Mouse (Mus musculus): Measurements from ENCODE around the gene Dao. TPM values are rescaled to one million over a fixed set of nuclear protein-coding genes. Genes with fewer than 3 reads are reported as not detected.
A peak's percentile ranks its signal among the peaks of the same experiment; 100 is the strongest.

The Dao gene
- polyA plus RNA-seq, 1 experiment from 2014 or later, result 0.18 TPM

DNA sequence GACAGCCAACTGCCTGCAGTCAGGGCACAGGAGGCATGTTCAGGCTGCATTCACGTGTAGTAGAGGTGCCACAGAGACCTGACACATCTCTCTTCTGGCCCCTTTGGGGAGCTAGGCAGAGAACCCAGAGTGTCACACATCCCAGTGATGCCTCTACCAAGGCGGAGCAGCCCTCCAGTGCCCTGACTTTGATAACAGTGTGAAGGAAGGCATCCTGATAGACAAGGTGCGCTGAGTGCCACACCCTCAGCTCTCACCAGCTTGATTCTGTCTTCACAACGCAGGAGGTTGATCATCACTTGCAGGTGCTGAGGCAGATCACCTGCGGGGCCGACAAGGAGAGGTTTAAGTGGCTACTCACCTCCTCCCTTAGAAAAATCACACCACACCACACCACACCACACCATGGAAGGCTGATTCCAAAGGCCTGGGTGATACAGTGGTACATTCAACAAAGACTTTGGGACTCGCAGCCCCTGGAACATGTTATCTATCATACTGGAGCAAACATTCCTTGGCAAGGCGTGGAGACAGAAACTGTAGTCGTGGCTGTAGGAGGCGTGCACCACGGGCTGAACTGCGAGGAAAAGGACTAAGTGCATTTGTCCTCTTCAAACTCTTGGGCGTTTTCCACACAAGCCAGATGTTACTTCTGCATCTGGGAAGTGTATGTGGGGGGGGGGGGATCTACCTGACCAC is 36.9 kb upstream of the Dao start:
- no peaks in the 10 kb centered on the region for H3K27me3 ChIP-seq
- in situ Hi-C loops (cut with MboI; ENCODE audit: low pct_unique_long_range_greater_than_20kb), result no loop called here
- POLR2A ChIA-PET, result no interaction called here
- CTCF ChIA-PET, result interaction anchor here (1.7 kb wide), 2 partner anchors 11 to 19 kb away, joined by 3 to 5 read pairs; no protein-coding TSS in a partner anchor
- ATAC-seq (no peak), DNase-seq (ENCODE audit: low read depth, low spot score) (no peak)
- no peak for TF ChIP-seq CTCF (IDR thresholded peaks at IDR 0.05)

DNA sequence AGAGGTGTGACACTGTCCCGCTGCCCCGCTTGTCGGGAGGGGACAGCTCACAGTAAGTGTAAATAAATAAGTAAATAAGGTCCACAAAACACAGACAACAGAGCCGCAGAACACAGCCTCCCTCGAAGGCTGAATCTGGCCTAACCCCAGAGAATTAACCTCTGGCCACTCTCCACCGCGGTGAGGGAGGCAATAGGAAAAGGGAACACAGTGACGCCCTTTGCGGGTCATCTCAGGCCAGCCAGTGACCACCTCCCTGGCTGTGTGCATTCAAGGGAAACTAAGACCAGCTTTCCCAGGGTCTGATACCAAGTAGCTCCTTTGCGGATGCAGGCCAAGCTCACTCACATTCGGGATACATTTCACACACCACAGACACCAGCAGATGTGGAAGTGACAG is 35.1 kb upstream of the Dao start:
- TF ChIP-seq CTCF (IDR thresholded peaks at IDR 0.05), result no peak
- ATAC-seq (no peak), DNase-seq (ENCODE audit: low read depth, low spot score) (no peak)
- ChIA-PET POLR2A (interaction anchor here (0.6 kb wide), 1 partner anchor 57 kb away, joined by 3 read pairs; no protein-coding TSS in a partner anchor), CTCF (interaction anchor here (1.1 kb wide), 2 partner anchors 14 to 79 kb away, joined by 4 read pairs; no protein-coding TSS in a partner anchor)
- in situ Hi-C loops (cut with MboI; ENCODE audit: low pct_unique_long_range_greater_than_20kb), result no loop called here
- no peaks in the 10 kb centered on the region for H3K27me3 ChIP-seq

DNA sequence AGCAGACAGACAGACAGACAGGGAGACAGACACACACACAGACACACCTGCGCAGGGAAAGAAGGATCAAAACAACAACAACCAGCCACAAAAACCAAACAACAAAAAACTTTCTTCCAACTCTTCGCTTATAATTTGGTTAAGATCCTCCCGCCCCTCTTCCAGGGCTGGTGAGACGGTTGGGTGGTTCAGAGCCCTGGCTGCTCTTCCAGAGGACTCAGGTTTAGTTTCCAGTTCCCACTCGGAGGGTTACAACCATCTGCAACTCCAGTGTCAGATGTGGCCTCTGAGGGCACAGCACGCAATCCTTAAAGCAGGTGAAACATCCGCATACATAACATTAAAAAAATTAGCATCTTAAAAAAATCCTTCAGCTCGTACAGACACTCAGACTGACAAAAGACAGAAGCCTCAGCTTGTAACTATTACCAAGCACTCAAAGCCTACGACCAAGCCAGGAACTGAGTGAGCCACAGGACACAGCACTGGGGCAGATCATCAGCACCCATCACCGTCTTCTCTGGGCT is 32.0 kb upstream of the Dao start:
- in situ Hi-C loops (cut with MboI; ENCODE audit: low pct_unique_long_range_greater_than_20kb), result no loop called here
- ATAC-seq, result no peak
- no peak for TF ChIP-seq CTCF (IDR thresholded peaks at IDR 0.05)
- ChIA-PET POLR2A (interaction anchor here (0.6 kb wide), 1 partner anchor 148 kb away, joined by 6 read pairs; no protein-coding TSS in a partner anchor), CTCF (interaction anchor here (0.7 to 1.3 kb wide), 4 partner anchors 9 to 156 kb away, joined by 3 to 5 read pairs (median 4); no protein-coding TSS in a partner anchor)
- DNase-seq (ENCODE audit: low read depth, low spot score), result no peak
- H3K27me3 ChIP-seq, result no peaks in the 10 kb centered on the region

DNA sequence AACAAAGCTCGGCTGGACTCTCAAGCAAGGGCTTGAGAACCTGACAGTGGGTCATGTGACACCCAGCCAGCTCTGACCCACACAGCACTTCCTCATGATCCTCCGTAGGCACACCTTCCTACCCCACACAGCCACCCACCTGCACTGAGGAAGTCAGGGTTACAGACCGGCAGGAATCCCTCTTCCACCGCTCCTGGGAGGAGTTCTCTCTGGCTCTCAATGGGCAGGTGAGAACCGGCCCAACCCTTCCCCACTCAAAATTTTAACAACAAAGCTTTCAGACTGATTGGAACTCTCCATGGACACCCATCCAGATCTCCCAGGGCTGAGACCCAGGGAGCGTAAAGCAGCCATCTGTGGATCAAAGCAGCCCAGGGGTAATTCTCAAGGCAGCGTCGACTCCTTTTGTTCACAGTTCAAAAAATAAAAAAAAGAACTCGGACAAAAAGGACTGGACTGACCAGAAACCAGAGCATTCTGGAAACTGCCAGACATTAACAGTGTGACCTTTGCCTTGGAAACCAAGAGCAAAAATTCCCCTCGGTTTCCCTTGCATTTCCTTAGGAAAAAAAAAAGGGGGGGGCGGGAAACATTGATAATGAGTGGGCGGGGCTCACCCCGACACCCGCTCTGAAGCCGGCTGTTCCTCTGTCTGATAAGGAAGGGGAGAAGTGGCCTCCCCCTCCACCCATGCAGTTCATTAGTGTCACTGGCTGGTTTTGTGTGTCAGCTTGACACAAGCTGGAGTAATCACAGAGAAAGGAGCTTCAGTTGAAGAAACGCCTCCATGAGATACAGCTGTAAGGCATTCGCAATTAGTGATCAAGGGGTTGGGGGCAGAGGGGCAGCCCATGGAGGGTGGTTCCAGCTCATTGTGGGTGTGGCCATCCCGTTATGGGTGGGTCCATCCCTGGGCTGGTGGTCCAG is 30.7 kb upstream of the Dao start:
- ATAC-seq, result no peak
- no peak for DNase-seq (ENCODE audit: low read depth, low spot score)
- H3K27me3 ChIP-seq, result no peaks in the 10 kb centered on the region
- POLR2A ChIA-PET, result interaction anchor here (0.5 kb wide), 1 partner anchor 1167 kb away, joined by 3 read pairs; no protein-coding TSS in a partner anchor
- in situ Hi-C loops (cut with MboI; ENCODE audit: low pct_unique_long_range_greater_than_20kb), result no loop called here
- CTCF ChIA-PET, result interaction anchor here (0.9 to 1.4 kb wide), 3 partner anchors 14 to 18 kb away, joined by 4 to 5 read pairs (median 5); no protein-coding TSS in a partner anchor
- no peak for TF ChIP-seq CTCF (IDR thresholded peaks at IDR 0.05)

DNA sequence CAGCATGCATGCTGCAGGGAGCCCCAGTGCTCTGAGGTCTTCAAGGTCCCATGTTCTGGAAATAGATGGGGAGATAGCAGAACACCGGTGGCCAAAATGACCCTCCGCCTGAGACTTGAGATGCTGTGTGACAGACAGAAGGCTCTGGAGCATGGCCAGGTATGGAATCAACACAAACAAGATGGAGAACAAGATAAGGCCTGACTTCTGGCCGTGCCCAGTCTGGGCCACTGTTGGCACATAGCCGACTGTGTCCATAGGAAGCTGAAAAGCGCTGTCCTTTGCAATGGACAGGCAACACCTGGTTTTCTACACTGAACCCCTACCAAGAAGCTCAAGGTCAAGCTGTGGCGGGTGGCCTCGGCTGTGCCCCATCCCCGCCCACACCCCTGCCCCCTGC is 29.7 kb upstream of the Dao start:
- no peak for ATAC-seq

DNA sequence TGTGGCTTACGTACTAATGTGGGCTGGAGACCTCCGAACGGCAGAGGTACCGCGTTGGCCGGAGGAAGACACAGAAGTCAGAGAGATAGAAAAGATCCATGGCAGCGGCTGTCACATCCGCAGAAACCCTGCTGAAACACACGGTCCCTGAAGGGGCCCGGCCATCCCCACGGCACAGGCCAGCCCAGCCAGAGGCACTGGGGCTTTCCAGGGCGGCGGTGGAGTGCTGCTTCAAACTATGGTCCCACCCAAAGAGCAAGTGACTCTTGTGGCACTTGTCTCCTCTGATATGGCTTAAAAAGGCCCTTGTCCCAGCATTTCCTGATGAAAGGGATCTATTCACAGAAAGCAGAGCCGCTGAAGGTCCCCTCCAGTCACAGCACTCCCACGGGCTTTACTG is 28.9 kb upstream of the Dao start:
- ChIA-PET POLR2A (interaction anchor here (1.1 kb wide), 1 partner anchor 16 kb away, joined by 3 read pairs; no protein-coding TSS in a partner anchor), CTCF (interaction anchor here (1.0 kb wide), 1 partner anchor 13 kb away, joined by 3 read pairs; no protein-coding TSS in a partner anchor)
- no peak for ATAC-seq
- no peak for DNase-seq (ENCODE audit: low read depth, low spot score)
- H3K27me3 ChIP-seq, result no peaks in the 10 kb centered on the region
- TF ChIP-seq CTCF (IDR thresholded peaks at IDR 0.05), result no peak
- in situ Hi-C loops (cut with MboI; ENCODE audit: low pct_unique_long_range_greater_than_20kb), result no loop called here

More for the DNA sequence above, 29.7 kb upstream of the Dao start:
- ChIA-PET CTCF (interaction anchor here (1.4 kb wide), 1 partner anchor 13 kb away, joined by 5 read pairs; no protein-coding TSS in a partner anchor), POLR2A (no interaction called here)
- H3K27me3 ChIP-seq, result no peaks in the 10 kb centered on the region
- no peak for TF ChIP-seq CTCF (IDR thresholded peaks at IDR 0.05)
- in situ Hi-C loops (cut with MboI; ENCODE audit: low pct_unique_long_range_greater_than_20kb), result no loop called here
- DNase-seq (ENCODE audit: low read depth, low spot score), result no peak

DNA sequence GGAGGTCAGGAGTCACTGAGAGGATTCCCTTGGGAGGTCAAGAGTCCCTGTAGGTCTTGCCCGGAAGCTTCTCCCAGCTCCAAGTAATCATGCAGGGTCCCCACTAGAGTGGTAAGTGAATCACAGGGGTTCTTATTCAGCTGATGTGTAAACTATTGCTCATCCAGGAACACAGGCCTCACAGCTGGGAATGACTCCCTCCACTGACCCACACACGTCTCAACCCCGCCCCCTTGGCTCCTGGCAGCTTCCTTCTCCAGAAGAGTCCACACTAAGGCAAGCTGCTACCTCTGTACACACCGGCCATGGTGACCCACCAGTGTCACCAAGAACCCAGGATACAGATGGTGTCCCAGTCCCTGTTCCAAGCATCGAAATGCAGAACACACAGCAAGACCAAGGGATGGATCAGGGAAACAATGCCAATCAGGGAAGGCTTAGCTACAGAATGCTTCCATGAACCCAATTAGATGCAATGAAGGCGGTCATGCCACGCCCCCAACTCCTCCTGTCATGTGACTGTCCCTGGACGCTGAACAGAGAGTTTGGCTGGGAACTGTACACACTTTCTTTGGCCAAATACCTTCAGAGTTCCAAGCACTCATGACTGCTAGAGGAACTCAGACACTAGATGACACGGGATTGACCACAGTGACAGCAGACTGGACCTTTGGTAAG is 27.8 kb upstream of the Dao start:
- H3K27me3 ChIP-seq, result no peaks in the 10 kb centered on the region
- no peak for TF ChIP-seq CTCF (IDR thresholded peaks at IDR 0.05)
- ATAC-seq (peak; percentile 81), DNase-seq (ENCODE audit: low read depth, low spot score) (peak; percentile 82)
- in situ Hi-C loops (cut with MboI; ENCODE audit: low pct_unique_long_range_greater_than_20kb), result loop anchor here (25.0 kb wide), 1 partner anchor 1537 kb away; the partner anchor contains the start of gene Pxn
- POLR2A ChIA-PET, result interaction anchor here (0.6 to 1.6 kb wide), 4 partner anchors 16 to 131 kb away, joined by 3 to 9 read pairs (median 3); partner anchors contain the start of gene Ssh1
- CTCF ChIA-PET, result interaction anchor here (1.0 to 1.5 kb wide), 5 partner anchors 10 to 69 kb away, joined by 3 to 7 read pairs (median 3); no protein-coding TSS in a partner anchor

DNA sequence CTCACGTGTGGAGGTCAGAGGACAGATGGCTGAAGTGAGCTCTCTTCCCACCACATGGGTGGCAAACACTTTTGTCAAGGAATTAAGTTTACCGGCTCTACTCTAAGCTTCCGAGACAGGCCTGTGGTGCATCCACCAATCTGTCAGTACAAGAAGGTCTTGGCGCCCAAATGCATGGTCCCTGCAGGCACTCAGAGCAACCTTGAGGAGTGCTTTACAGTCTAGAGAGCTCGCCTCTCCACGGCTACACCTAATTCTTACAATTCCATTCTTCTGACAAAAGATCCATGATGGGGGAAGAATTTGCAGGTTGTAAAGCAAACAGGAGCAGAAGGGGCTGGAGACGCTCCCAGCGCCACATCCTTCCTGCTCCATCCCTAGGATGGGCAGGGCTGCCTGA is 26.9 kb upstream of the Dao start:
- in situ Hi-C loops (cut with MboI; ENCODE audit: low pct_unique_long_range_greater_than_20kb), result loop anchor here (25.0 kb wide), 1 partner anchor 1536 kb away; the partner anchor contains the start of gene Pxn
- ATAC-seq (no peak), DNase-seq (ENCODE audit: low read depth, low spot score) (no peak)
- no peaks in the 10 kb centered on the region for H3K27me3 ChIP-seq
- ChIA-PET POLR2A (interaction anchor here (0.6 to 1.6 kb wide), 2 partner anchors 15 to 130 kb away, joined by 3 to 9 read pairs; no protein-coding TSS in a partner anchor), CTCF (interaction anchor here (1.2 to 1.5 kb wide), 3 partner anchors 9 to 70 kb away, joined by 3 to 5 read pairs (median 4); no protein-coding TSS in a partner anchor)
- TF ChIP-seq CTCF (IDR thresholded peaks at IDR 0.05), result no peak

DNA sequence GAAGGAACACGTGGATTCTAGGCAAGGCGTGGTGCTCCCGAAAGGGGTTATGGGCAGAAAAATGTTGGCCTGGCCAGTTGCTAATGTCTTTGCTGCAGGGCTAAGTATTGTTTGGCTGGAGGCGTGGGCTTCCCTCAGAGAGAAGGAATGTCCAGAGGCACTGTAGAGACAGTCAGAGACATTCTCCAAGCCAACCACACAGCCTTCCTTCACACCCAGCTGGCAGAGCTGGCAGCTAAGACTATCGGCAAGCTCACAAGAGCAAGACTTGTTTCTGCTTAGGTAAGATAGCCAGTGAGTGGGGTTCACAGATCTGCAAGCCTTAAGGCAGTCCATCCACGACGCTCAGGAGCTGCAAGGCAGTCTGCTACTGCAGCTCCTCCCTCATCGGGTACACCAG is 26.2 kb upstream of the Dao start:
- TF ChIP-seq CTCF (IDR thresholded peaks at IDR 0.05), result no peak
- in situ Hi-C loops (cut with MboI; ENCODE audit: low pct_unique_long_range_greater_than_20kb), result loop anchor here (25.0 kb wide), 1 partner anchor 1535 kb away; the partner anchor contains the start of gene Pxn
- ATAC-seq (no peak), DNase-seq (ENCODE audit: low read depth, low spot score) (no peak)
- H3K27me3 ChIP-seq, result no peaks in the 10 kb centered on the region
- ChIA-PET CTCF (interaction anchor here (1.2 to 1.5 kb wide), 2 partner anchors 68 to 70 kb away, joined by 4 to 5 read pairs; no protein-coding TSS in a partner anchor), POLR2A (interaction anchor here (0.6 kb wide), 1 partner anchor 10 kb away, joined by 5 read pairs; no protein-coding TSS in a partner anchor)
